Mouse (Mus musculus) forebrain, embryonic 14.5 days (tissue): ENCODE measurements around the gene Gm17324. TPM values are rescaled to one million over a fixed set of nuclear protein-coding genes. Genes with fewer than 3 reads are reported as not detected.

Experiments
- ATAC-seq: fragments of 200-750 bp; cut with Nextera tagmentation; 2 replicates; pipeline ENCODE4 v1.8.0; 2017; ENCODE audit warnings: mild to moderate bottlenecking, moderate library complexity
- DNase-seq: peaks from one replicate; pipeline ENCODE4 v3.0.0-alpha.2; 2015; ENCODE audit warnings: low spot score
- H3K27ac ChIP-seq: fragments of 300-500 bp; sonication (generic); 2 replicates; pipeline ENCODE4 v1.5.1; 2014; ENCODE audit warnings: low read depth, mild to moderate bottlenecking, control low read depth, low read length, moderate library complexity
- H3K27me3 ChIP-seq: fragments of 300-500 bp; sonication (generic); replicated peaks from 2 replicates; pipeline ENCODE4 v1.6.1; 2014; ENCODE audit warnings: low read length, control low read depth, mixed read lengths; ENCODE audit not compliant: control insufficient read depth, insufficient read depth
- H3K36me3 ChIP-seq: fragments of 300-500 bp; sonication (generic); 2 replicates; pipeline ENCODE4 v1.6.1; 2014; ENCODE audit warnings: low read length, control low read depth; ENCODE audit not compliant: control insufficient read depth, insufficient read depth
- H3K4me1 ChIP-seq: fragments of 300-500 bp; sonication (generic); 2 replicates; pipeline ENCODE4 v1.6.1; 2014; ENCODE audit warnings: antibody characterized with exemption, low read length, control low read depth; ENCODE audit not compliant: control insufficient read depth, insufficient read depth
- H3K4me2 ChIP-seq: fragments of 300-500 bp; sonication (generic); 2 replicates; pipeline ENCODE4 v1.6.1; 2014; ENCODE audit warnings: mild to moderate bottlenecking, control low read depth, low read length
- H3K4me3 ChIP-seq: fragments of 300-500 bp; sonication (generic); 2 replicates; pipeline ENCODE4 v1.5.1; 2014; ENCODE audit warnings: low read depth, low read length, control low read depth
- H3K9ac ChIP-seq: fragments of 300-500 bp; sonication (generic); 2 replicates; pipeline ENCODE4 v1.6.1; 2014; ENCODE audit warnings: mild to moderate bottlenecking, low read length, control low read depth, moderate library complexity
- H3K9me3 ChIP-seq: fragments of 300-500 bp; sonication (generic); replicated peaks from 2 replicates; pipeline ENCODE4 v1.6.1; 2016; ENCODE audit warnings: low read length, control low read depth, mixed read lengths; ENCODE audit not compliant: control insufficient read depth
- WGBS: fragments of 180-500 bp; shearing (Covaris S2); extraction: QIAGEN DNeasy Blood & Tissue Kit; methylation state at CpG from one replicate; pipeline ENCODE4 v1.1.7; 2014; 5-methylcytosine and 5-hydroxymethylcytosine counted together
- polyA plus RNA-seq: library from polyadenylated mRNA; unstranded; fragments of >200 nt; fragmentation: Nextera tagmentation; extraction: Ambion mirVana; gene quantifications from 2 replicates; pipeline ENCODE4 v1.2.1, GENCODE M21; 2014

The Gm17324 gene
- polyA plus RNA-seq, 1 experiment from 2014 or later, result 0.52 TPM

- no peaks in the 10 kb centered on the region for H3K9me3 ChIP-seq
- H3K36me3 ChIP-seq, result peaks cover 81% of the 10 kb centered on the region
- H3K4me1 ChIP-seq, result peaks cover 3% of the 10 kb centered on the region; the same call in 1 of the 2 replicates
- no peak for ATAC-seq
- WGBS, result 89% methylated on average over 2 of the region's 2 CpGs
- no peak overlapping the region for H3K4me3 ChIP-seq
- DNase-seq, result no peak
- H3K27ac ChIP-seq, result no peak overlapping the region
- H3K4me2 ChIP-seq, result no peak overlapping the region
- H3K27me3 ChIP-seq, result no peaks in the 10 kb centered on the region
- no peak overlapping the region for H3K9ac ChIP-seq
Observed at GRCm38 (mm10) chr9:78475383-78475780, 26.8 kb upstream of the Gm17324 start.

- H3K9ac ChIP-seq, result no peak overlapping the region
- ATAC-seq (no peak), DNase-seq (no peak)
- H3K4me1 ChIP-seq, result peaks cover 3% of the 10 kb centered on the region; the same call in 1 of the 2 replicates
- no peaks in the 10 kb centered on the region for H3K9me3 ChIP-seq
- H3K4me2 ChIP-seq, result no peak overlapping the region
- H3K27ac ChIP-seq, result no peak overlapping the region
- H3K36me3 ChIP-seq, result peaks cover 83% of the 10 kb centered on the region
- no peak overlapping the region for H3K4me3 ChIP-seq
- no peaks in the 10 kb centered on the region for H3K27me3 ChIP-seq
- 87% methylated on average over 5 of the region's 5 CpGs for WGBS
Observed at GRCm38 (mm10) chr9:78474771-78475382, 26.3 kb upstream of the Gm17324 start.

- Histone ChIP-seq H3K4me1 (peaks cover 3% of the 10 kb centered on the region; the same call in 1 of the 2 replicates), H3K9ac (no peak overlapping the region), H3K9me3 (no peaks in the 10 kb centered on the region), H3K36me3 (peaks cover 81% of the 10 kb centered on the region), H3K4me2 (no peak overlapping the region), H3K4me3 (no peak overlapping the region), H3K27ac (no peak overlapping the region), H3K27me3 (no peaks in the 10 kb centered on the region)
- DNase-seq, result no peak
- WGBS, result 75% methylated on average over 2 of the region's 2 CpGs
- no peak for ATAC-seq
Observed at GRCm38 (mm10) chr9:78474270-78474669, 25.7 kb upstream of the Gm17324 start.

- H3K27ac ChIP-seq, result no peak overlapping the region
- H3K27me3 ChIP-seq, result no peaks in the 10 kb centered on the region
- no peak overlapping the region for H3K4me3 ChIP-seq
- H3K9me3 ChIP-seq, result no peaks in the 10 kb centered on the region
- no peaks in the 10 kb centered on the region for H3K4me1 ChIP-seq
- DNase-seq (peak; percentile 22), ATAC-seq (no peak)
- H3K36me3 ChIP-seq, result peaks cover 81% of the 10 kb centered on the region
- no peak overlapping the region for H3K4me2 ChIP-seq
- no peak overlapping the region for H3K9ac ChIP-seq
- 76% methylated on average over 8 of the region's 8 CpGs for WGBS
Observed at GRCm38 (mm10) chr9:78473588-78473987, 25.0 kb upstream of the Gm17324 start.

GRCm38 (mm10) chr9:78465725-78466124 is 17.1 kb upstream of the Gm17324 start:
- ATAC-seq, result no peak
- 82% methylated on average over 3 of the region's 3 CpGs for WGBS
- H3K36me3 ChIP-seq, result peaks cover 75% of the 10 kb centered on the region

GRCm38 (mm10) chr9:78463337-78463736 is 14.8 kb upstream of the Gm17324 start:
- H3K9ac ChIP-seq, result no peak overlapping the region
- H3K9me3 ChIP-seq, result no peaks in the 10 kb centered on the region
- no peak for ATAC-seq
- no peaks in the 10 kb centered on the region for H3K27me3 ChIP-seq
- no peak for DNase-seq
- H3K27ac ChIP-seq, result no peak overlapping the region
- H3K4me2 ChIP-seq, result no peak overlapping the region
- no peak overlapping the region for H3K4me3 ChIP-seq
- peaks cover 76% of the 10 kb centered on the region for H3K36me3 ChIP-seq
- 92% methylated on average over 4 of the region's 4 CpGs for whole genome bisulfite sequencing
- H3K4me1 ChIP-seq, result no peaks in the 10 kb centered on the region

More at GRCm38 (mm10) chr9:78465725-78466124, 17.1 kb upstream of the Gm17324 start:
- no peak overlapping the region for H3K27ac ChIP-seq
- no peaks in the 10 kb centered on the region for H3K9me3 ChIP-seq
- no peaks in the 10 kb centered on the region for H3K4me1 ChIP-seq
- no peak for DNase-seq
- no peaks in the 10 kb centered on the region for H3K27me3 ChIP-seq
- no peak overlapping the region for H3K4me3 ChIP-seq
- H3K9ac ChIP-seq, result no peak overlapping the region
- H3K4me2 ChIP-seq, result no peak overlapping the region

GRCm38 (mm10) chr9:78457026-78457425 is 8.4 kb upstream of the Gm17324 start:
- DNase-seq, result no peak
- no peak for ATAC-seq
- H3K9me3 ChIP-seq, result no peaks in the 10 kb centered on the region
- H3K4me3 ChIP-seq, result no peak overlapping the region
- no peak overlapping the region for H3K4me2 ChIP-seq
- no peak overlapping the region for H3K27ac ChIP-seq
- 86% methylated on average over 8 of the region's 8 CpGs for WGBS
- H3K27me3 ChIP-seq, result no peaks in the 10 kb centered on the region
- H3K36me3 ChIP-seq, result peaks cover 72% of the 10 kb centered on the region
- no peak overlapping the region for H3K9ac ChIP-seq
- H3K4me1 ChIP-seq, result no peaks in the 10 kb centered on the region

GRCm38 (mm10) chr9:78451382-78451781 is 2.8 kb upstream of the Gm17324 start:
- Histone ChIP-seq H3K36me3 (peaks cover 37% of the 10 kb centered on the region), H3K9ac (no peak overlapping the region), H3K9me3 (no peaks in the 10 kb centered on the region), H3K4me2 (no peak overlapping the region), H3K27ac (no peak overlapping the region), H3K4me1 (peaks cover 8% of the 10 kb centered on the region), H3K4me3 (no peak overlapping the region), H3K27me3 (no peaks in the 10 kb centered on the region)
- 87% methylated on average over 4 of the region's 4 CpGs for WGBS
- no peak for ATAC-seq
- no peak for DNase-seq

- DNase-seq, result no peak
- Histone ChIP-seq H3K27me3 (peaks cover 7% of the 10 kb centered on the region; the same call in 1 of the 2 replicates), H3K4me1 (peaks cover 8% of the 10 kb centered on the region), H3K9me3 (no peaks in the 10 kb centered on the region), H3K9ac (no peak overlapping the region), H3K36me3 (peaks cover 37% of the 10 kb centered on the region), H3K4me2 (no peak overlapping the region), H3K4me3 (no peak overlapping the region), H3K27ac (no peak overlapping the region)
- no peak for ATAC-seq
- 85% methylated on average over 5 of the region's 5 CpGs for WGBS
Observed at GRCm38 (mm10) chr9:78450404-78450803, 1.8 kb upstream of the Gm17324 start.
